Mouse (Mus musculus) bone marrow, adult 2 months (tissue): Measurements from ENCODE around the gene Kidins220. TPM values are rescaled to one million over a fixed set of nuclear protein-coding genes. Genes with fewer than 3 reads are reported as not detected.
A peak's percentile ranks its signal among the peaks of the same experiment; 100 is the strongest.

Source experiments
- H3K27ac ChIP-seq: fragments of 200-500 bp; 2 replicates; pipeline ENCODE4 v1.5.1; 2012; ENCODE audit warnings: low read depth, mild to moderate bottlenecking, control low read depth, inconsistent platforms, low read length; ENCODE audit not compliant: control insufficient read depth, poor library complexity, insufficient read depth
- H3K4me1 ChIP-seq: fragments of 200-500 bp; 2 replicates; pipeline ENCODE4 v1.6.1; 2011; ENCODE audit warnings: low read length; ENCODE audit not compliant: control insufficient read depth, insufficient read depth
- H3K4me3 ChIP-seq: fragments of 200-500 bp; replicated peaks from 2 replicates; pipeline ENCODE3; 2011; ENCODE audit warnings: mild to moderate bottlenecking, low read depth, low read length, control low read depth; ENCODE audit not compliant: control insufficient read depth
- CTCF ChIP-seq: fragments of 200-500 bp; IDR thresholded peaks from 2 replicates; pipeline ENCODE4 v1.5.1; 2011; ENCODE audit warnings: low read length, control low read depth; ENCODE audit not compliant: control insufficient read depth, insufficient read depth
- POLR2A ChIP-seq: fragments of 200-500 bp; IDR thresholded peaks from 2 replicates; pipeline ENCODE4 v1.6.1; 2011; ENCODE audit warnings: low read depth, mild to moderate bottlenecking, control low read depth, low read length, borderline replicate concordance; ENCODE audit not compliant: control insufficient read depth
- WGBS: fragments of 180-500 bp; shearing (Covaris S2); methylation state at CpG from one replicate; pipeline ENCODE4 v1.1.7; 2018; 5-methylcytosine and 5-hydroxymethylcytosine counted together
- polyA plus RNA-seq: library from polyadenylated mRNA; stranded (reverse); fragments of >200 nt; gene quantifications from 2 replicates; pipeline ENCODE4 v1.2.4, GENCODE M21; 2011; ENCODE audit warnings: low replicate concordance; ENCODE audit not compliant: missing spikeins, insufficient read depth, insufficient read length

The Kidins220 gene
- polyA plus RNA-seq, 1 experiment, result 33.2 TPM

- no peak overlapping the region for H3K4me3 ChIP-seq
- H3K27ac ChIP-seq, result no peak overlapping the region
- TF ChIP-seq CTCF (peak; percentile 22; the same call in 1 of the 2 replicates), POLR2A (no peak)
- H3K4me1 ChIP-seq, result no peaks in the 10 kb centered on the region
- whole genome bisulfite sequencing, result 83% methylated on average over 9 of the region's 9 CpGs
Observed at GRCm38 (mm10) chr12:25024862-25025545, 50.3 kb downstream of the Kidins220 start.

- WGBS, result 91% methylated on average over 7 of the region's 7 CpGs
- Histone ChIP-seq H3K4me3 (no peak overlapping the region), H3K27ac (no peak overlapping the region), H3K4me1 (no peaks in the 10 kb centered on the region)
- TF ChIP-seq CTCF, result no peak
- no peak for TF ChIP-seq POLR2A
Observed at GRCm38 (mm10) chr12:25026308-25026707, 51.6 kb downstream of the Kidins220 start.

- no peak overlapping the region for H3K4me3 ChIP-seq
- no peak overlapping the region for H3K27ac ChIP-seq
- no peaks in the 10 kb centered on the region for H3K4me1 ChIP-seq
- TF ChIP-seq POLR2A (no peak), CTCF (peak; percentile 34; the same call in 1 of the 2 replicates)
- 61% methylated on average over 2 of the region's 2 CpGs for WGBS
Observed at GRCm38 (mm10) chr12:25027416-25027815, 52.7 kb downstream of the Kidins220 start.

GRCm38 (mm10) chr12:25033662-25034337 is 59.1 kb downstream of the Kidins220 start:
- no peak overlapping the region for H3K4me3 ChIP-seq
- H3K4me1 ChIP-seq, result no peaks in the 10 kb centered on the region
- WGBS, result 72% methylated on average over 9 of the region's 9 CpGs
- TF ChIP-seq POLR2A, result no peak
- TF ChIP-seq CTCF, result no peak
- H3K27ac ChIP-seq, result no peak overlapping the region

- 86% methylated on average over 8 of the region's 8 CpGs for whole genome bisulfite sequencing
- H3K27ac ChIP-seq, result no peak overlapping the region
- no peaks in the 10 kb centered on the region for H3K4me1 ChIP-seq
- H3K4me3 ChIP-seq, result no peak overlapping the region
- no peak for TF ChIP-seq POLR2A
- no peak for TF ChIP-seq CTCF
Observed at GRCm38 (mm10) chr12:25034338-25034953, 59.7 kb downstream of the Kidins220 start.

GRCm38 (mm10) chr12:25036024-25036423 is 61.3 kb downstream of the Kidins220 start:
- Histone ChIP-seq H3K4me1 (no peaks in the 10 kb centered on the region), H3K27ac (no peak overlapping the region), H3K4me3 (no peak overlapping the region)
- WGBS, result 69% methylated on average over 3 of the region's 3 CpGs
- no peak for TF ChIP-seq POLR2A
- no peak for TF ChIP-seq CTCF

- WGBS, result 85% methylated on average over 5 of the region's 5 CpGs
- no peak overlapping the region for H3K27ac ChIP-seq
- no peaks in the 10 kb centered on the region for H3K4me1 ChIP-seq
- TF ChIP-seq CTCF, result no peak
- TF ChIP-seq POLR2A, result no peak
- no peak overlapping the region for H3K4me3 ChIP-seq
Observed at GRCm38 (mm10) chr12:25037222-25037621, 62.5 kb downstream of the Kidins220 start.

GRCm38 (mm10) chr12:25037681-25038472 is 63.2 kb downstream of the Kidins220 start:
- no peaks in the 10 kb centered on the region for H3K4me1 ChIP-seq
- WGBS, result 87% methylated on average over 9 of the region's 9 CpGs
- no peak overlapping the region for H3K4me3 ChIP-seq
- no peak for TF ChIP-seq POLR2A
- H3K27ac ChIP-seq, result no peak overlapping the region
